Mouse (Mus musculus) forebrain, postnatal 0 days (tissue): ENCODE results near the gene Fdx1l. TPM values are rescaled to one million over a fixed set of nuclear protein-coding genes. Genes with fewer than 3 reads are reported as not detected.

ENCODE experiments used
- ATAC-seq: fragments of 200-750 bp; cut with Nextera tagmentation; 2 replicates; pipeline ENCODE4 v1.8.0; 2017; ENCODE audit warnings: mild to moderate bottlenecking, moderate library complexity
- DNase-seq: peaks from one replicate; pipeline ENCODE4 v3.0.0-alpha.2; 2015
- H3K27ac ChIP-seq: fragments of 300-500 bp; sonication (generic); 2 replicates; pipeline ENCODE4 v1.5.1; 2014; ENCODE audit warnings: low read depth, mild to moderate bottlenecking, antibody characterized with exemption, low read length, moderate library complexity, mixed read lengths
- H3K27me3 ChIP-seq: fragments of 300-500 bp; sonication (generic); 2 replicates; pipeline ENCODE4 v1.6.1; 2014; ENCODE audit warnings: mild to moderate bottlenecking, low read length, mixed read lengths; ENCODE audit not compliant: insufficient read depth
- H3K36me3 ChIP-seq: fragments of 300-500 bp; sonication (generic); 2 replicates; pipeline ENCODE4 v1.6.1; 2014; ENCODE audit warnings: mild to moderate bottlenecking, moderate library complexity; ENCODE audit not compliant: insufficient read depth
- H3K4me1 ChIP-seq: fragments of 300-500 bp; sonication (generic); 2 replicates; pipeline ENCODE4 v1.6.1; 2014; ENCODE audit warnings: antibody characterized with exemption; ENCODE audit not compliant: insufficient read depth
- H3K4me2 ChIP-seq: fragments of 300-500 bp; sonication (generic); 2 replicates; pipeline ENCODE4 v1.6.1; 2014; ENCODE audit warnings: low read depth, mild to moderate bottlenecking, moderate library complexity
- H3K4me3 ChIP-seq: fragments of 300-500 bp; sonication (generic); 2 replicates; pipeline ENCODE4 v1.5.1; 2014; ENCODE audit warnings: low read depth, low read length, mixed read lengths
- H3K9ac ChIP-seq: fragments of 300-500 bp; sonication (generic); 2 replicates; pipeline ENCODE4 v1.6.1; 2014; ENCODE audit warnings: mild to moderate bottlenecking
- H3K9me3 ChIP-seq: fragments of 300-500 bp; sonication (generic); 2 replicates; pipeline ENCODE4 v1.6.1; 2016; ENCODE audit warnings: low read length
- CTCF ChIP-seq: sonication (generic); IDR thresholded peaks from 2 replicates; pipeline ENCODE4 v1.5.1; 2016; ENCODE audit warnings: antibody characterized with exemption, control low read depth, low read depth
- WGBS: fragments of 180-500 bp; shearing (Covaris S2); extraction: QIAGEN DNeasy Blood & Tissue Kit; methylation state at CpG from one replicate; pipeline ENCODE4 v1.1.7; 2014; 5-methylcytosine and 5-hydroxymethylcytosine counted together
- polyA plus RNA-seq: library from polyadenylated mRNA; unstranded; fragments of >200 nt; fragmentation: Nextera tagmentation; extraction: Ambion mirVana; gene quantifications from 2 replicates; pipeline ENCODE4 v1.2.1, GENCODE M21; 2015
- total RNA-seq: library from RNA; depleted of rRNA; stranded (reverse); fragments of >200 nt; gene quantifications from 2 replicates; pipeline ENCODE4 v1.2.3, GENCODE M21; 2014

Fdx1l gene
- total and polyA plus RNA-seq, 2 experiments from 2014 or later = 63.2 to 79.4 TPM

DNA sequence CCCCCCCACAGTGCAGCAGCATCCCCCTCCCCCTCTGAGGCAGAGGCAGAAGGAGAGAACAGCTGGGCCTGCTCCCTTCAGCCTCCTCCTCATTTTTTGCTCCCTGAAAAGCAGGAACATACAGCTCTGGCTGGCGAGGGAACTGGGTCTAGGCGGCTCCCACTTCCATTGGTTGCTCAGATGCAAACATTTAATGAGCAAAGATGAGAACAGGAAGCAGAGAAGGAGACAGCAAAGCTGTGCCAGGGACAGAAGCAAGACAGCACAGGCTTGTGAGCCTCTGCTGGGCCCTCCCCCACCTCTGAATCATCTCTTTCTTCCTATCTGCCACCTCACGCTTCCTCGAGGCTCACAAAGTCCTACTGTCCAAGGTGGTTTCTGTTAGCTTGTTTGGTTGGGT lies 32.1 kb downstream of the Fdx1l start:
- DNase-seq = no peak
- Histone ChIP-seq H3K4me2 (no peak overlapping the region), H3K27me3 (peaks cover 19% of the 10 kb centered on the region), H3K4me1 (no peaks in the 10 kb centered on the region; the same call in 1 of the 2 replicates), H3K9me3 (no peaks in the 10 kb centered on the region), H3K27ac (no peak overlapping the region), H3K4me3 (no peak overlapping the region), H3K9ac (no peak overlapping the region), H3K36me3 (no peaks in the 10 kb centered on the region)
- WGBS = 40% methylated on average over 4 of the region's 4 CpGs
- no peak for TF ChIP-seq CTCF
- no peak for ATAC-seq

- no peak overlapping the region for H3K4me3 ChIP-seq
- no peak overlapping the region for H3K27ac ChIP-seq
- H3K9me3 ChIP-seq = no peaks in the 10 kb centered on the region
- DNase-seq (no peak), ATAC-seq (no peak)
- H3K4me2 ChIP-seq = no peak overlapping the region
- 73% methylated on average over 3 of the region's 3 CpGs for WGBS
- H3K4me1 ChIP-seq = peaks cover 4% of the 10 kb centered on the region; the same call in 1 of the 2 replicates
- TF ChIP-seq CTCF = no peak
- H3K27me3 ChIP-seq = peaks cover 35% of the 10 kb centered on the region
- H3K9ac ChIP-seq = no peak overlapping the region
- no peaks in the 10 kb centered on the region for H3K36me3 ChIP-seq
Observed at GRCm38 (mm10) chr9:21039779-21040178, 33.6 kb downstream of the Fdx1l start.

- no peaks in the 10 kb centered on the region for H3K36me3 ChIP-seq
- WGBS = 2% methylated on average over 31 of the region's 31 CpGs
- peak; percentile 76 for DNase-seq
- H3K4me3 ChIP-seq = peak overlapping the region; percentile 43
- peaks cover 55% of the 10 kb centered on the region for H3K27me3 ChIP-seq
- H3K27ac ChIP-seq = no peak overlapping the region
- peaks cover 13% of the 10 kb centered on the region for H3K4me1 ChIP-seq
- H3K4me2 ChIP-seq = peak overlapping the region; percentile 79
- peak; percentile 84 for ATAC-seq
- peak overlapping the region; percentile 67 for H3K9ac ChIP-seq
- no peaks in the 10 kb centered on the region for H3K9me3 ChIP-seq
- no peak for TF ChIP-seq CTCF
Observed at GRCm38 (mm10) chr9:21037481-21037891, 35.9 kb downstream of the Fdx1l start.

DNA sequence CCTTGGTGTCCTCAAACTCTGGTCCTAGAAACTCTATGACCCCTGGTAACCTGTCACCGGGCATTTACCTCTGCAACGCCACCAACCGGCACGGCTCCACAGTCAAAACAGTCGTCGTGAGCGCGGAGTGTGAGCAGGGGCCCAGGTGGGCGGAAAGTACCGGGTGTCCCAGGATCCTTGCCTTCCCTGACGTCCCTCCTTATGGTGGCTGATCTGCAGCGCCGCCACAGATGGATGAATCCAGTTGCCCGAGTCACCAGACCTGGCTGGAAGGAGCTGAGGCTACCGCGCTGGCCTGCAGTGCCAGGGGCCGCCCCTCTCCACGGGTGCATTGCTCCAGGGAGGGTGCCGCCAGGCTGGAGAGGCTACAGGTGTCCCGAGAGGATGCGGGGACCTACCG lies 36.7 kb downstream of the Fdx1l start:
- Histone ChIP-seq H3K36me3 (no peaks in the 10 kb centered on the region), H3K9me3 (no peaks in the 10 kb centered on the region), H3K4me1 (peaks cover 13% of the 10 kb centered on the region), H3K4me2 (peak overlapping the region; percentile 79), H3K27ac (no peak overlapping the region), H3K27me3 (peaks cover 55% of the 10 kb centered on the region), H3K4me3 (peak overlapping the region; percentile 43), H3K9ac (peak overlapping the region; percentile 67; the same call in 1 of the 2 replicates)
- 2% methylated on average over 22 of the region's 22 CpGs for WGBS
- ATAC-seq (no peak), DNase-seq (peak; percentile 9)
- no peak for TF ChIP-seq CTCF

DNA sequence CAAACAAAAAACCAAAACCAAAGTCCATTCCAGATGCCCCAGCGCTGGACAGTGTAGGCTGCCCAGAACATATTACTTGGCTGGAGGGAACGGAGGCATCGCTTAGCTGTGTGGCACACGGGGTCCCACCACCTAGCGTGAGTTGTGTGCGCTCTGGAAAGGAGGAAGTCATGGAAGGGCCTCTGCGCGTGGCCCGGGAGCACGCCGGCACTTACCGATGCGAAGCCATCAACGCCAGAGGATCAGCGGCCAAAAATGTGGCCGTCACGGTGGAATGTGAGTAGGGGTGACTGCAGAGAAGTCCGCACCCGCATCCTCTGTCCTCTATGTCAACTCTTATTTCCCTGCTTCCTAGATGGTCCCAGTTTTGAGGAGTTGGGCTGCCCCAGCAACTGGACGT lies 37.3 kb downstream of the Fdx1l start:
- Histone ChIP-seq H3K36me3 (no peaks in the 10 kb centered on the region), H3K27me3 (peaks cover 55% of the 10 kb centered on the region), H3K27ac (no peak overlapping the region), H3K4me1 (peaks cover 13% of the 10 kb centered on the region), H3K4me2 (peak overlapping the region; percentile 79), H3K9ac (no peak overlapping the region), H3K4me3 (peak overlapping the region; percentile 43), H3K9me3 (no peaks in the 10 kb centered on the region)
- ATAC-seq (no peak), DNase-seq (no peak)
- TF ChIP-seq CTCF = no peak
- 7% methylated on average over 20 of the region's 20 CpGs for WGBS

DNA sequence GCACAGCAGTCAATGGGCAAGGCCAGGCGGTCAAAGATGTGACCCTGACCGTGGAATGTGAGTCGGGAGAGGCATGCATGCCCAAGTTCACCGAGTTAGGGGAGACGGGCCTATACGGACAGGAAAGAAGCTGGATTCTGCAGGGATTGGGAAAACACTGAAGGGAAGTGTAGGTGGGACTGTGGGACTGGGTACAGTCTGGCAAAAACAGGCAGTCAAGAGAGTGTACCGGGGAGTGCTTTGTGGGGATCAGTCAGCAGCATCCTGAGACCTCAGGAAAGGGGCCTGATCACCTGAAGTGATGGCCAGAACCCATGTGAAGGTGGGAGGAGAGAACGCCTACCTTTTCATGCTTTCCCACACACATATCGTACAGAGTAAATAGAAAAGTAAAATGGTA lies 37.8 kb downstream of the Fdx1l start:
- Histone ChIP-seq H3K4me1 (peaks cover 13% of the 10 kb centered on the region), H3K4me2 (peak overlapping the region; percentile 79), H3K4me3 (peak overlapping the region; percentile 43; the same call in 1 of the 2 replicates), H3K9ac (no peak overlapping the region), H3K27me3 (peaks cover 55% of the 10 kb centered on the region), H3K9me3 (no peaks in the 10 kb centered on the region), H3K27ac (no peak overlapping the region), H3K36me3 (no peaks in the 10 kb centered on the region)
- DNase-seq = no peak
- no peak for TF ChIP-seq CTCF
- WGBS = 20% methylated on average over 9 of the region's 9 CpGs
- no peak for ATAC-seq

DNA sequence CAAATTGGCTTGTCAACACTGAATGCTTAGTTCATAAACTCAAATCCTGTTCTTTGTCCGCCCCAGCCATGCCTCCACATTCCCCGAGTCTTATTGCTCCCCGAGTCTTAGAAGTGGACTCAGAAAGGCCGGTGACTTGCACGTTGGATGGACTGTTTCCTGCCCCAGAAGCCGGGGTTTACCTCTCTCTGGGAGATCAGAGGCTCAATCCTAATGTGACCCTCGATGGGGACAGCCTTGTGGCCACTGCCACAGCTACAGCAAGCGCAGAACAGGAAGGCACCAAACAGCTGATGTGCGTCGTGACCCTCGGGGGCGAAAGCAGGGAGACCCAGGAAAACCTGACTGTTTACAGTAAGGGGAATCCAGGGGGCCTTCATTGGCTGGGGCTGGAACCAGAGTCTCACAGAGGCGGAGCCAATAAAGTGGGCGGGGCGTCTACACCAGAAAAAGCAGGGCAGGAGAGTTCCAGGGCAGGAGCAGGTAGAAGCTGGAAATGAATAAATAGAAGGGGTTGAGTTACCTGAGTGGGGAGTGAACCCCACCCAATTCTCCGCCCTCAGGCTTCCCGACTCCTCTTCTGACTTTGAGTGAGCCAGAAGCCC lies 38.8 kb downstream of the Fdx1l start:
- peaks cover 64% of the 10 kb centered on the region for H3K27me3 ChIP-seq
- ATAC-seq (no peak), DNase-seq (no peak)
- no peaks in the 10 kb centered on the region for H3K36me3 ChIP-seq
- H3K4me1 ChIP-seq = peaks cover 13% of the 10 kb centered on the region
- no peak overlapping the region for H3K9ac ChIP-seq
- 0 out of 2 replicates have a peak overlapping the region, but pooled peaks have one; percentile 2 for H3K4me2 ChIP-seq
- 7% methylated on average over 17 of the region's 17 CpGs for WGBS
- H3K4me3 ChIP-seq = no peak overlapping the region
- no peak overlapping the region for H3K27ac ChIP-seq
- no peaks in the 10 kb centered on the region for H3K9me3 ChIP-seq
- no peak for TF ChIP-seq CTCF
